ENCODE assay signal across 24 mouse cellular contexts in the genomic region with DNA sequence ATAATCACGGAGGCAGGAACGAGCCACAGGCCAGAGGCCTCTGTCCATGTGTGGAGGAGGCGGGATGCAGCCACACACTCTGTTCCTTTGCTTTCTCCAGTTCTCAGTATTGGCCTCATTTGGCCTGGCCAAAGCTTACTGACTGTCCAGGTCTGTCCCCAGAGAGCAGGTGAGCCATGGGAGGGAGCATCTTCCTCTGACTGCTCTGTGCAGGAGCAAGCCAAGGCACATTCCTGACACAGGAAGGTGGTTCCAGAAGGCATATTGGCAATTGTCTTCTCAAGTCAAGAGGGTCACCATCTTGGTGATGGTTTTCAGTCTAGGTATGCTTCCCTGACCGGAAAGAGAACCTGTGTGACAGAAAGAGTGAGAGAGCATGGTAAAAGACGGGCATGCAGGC.
"Had no signal": no experiment of that assay in that cellular context is flagged by ENCODE, and none has a peak within 500 bp of the region (broad histone marks: within the 10 kb centered on the region; RNA-seq: fewer than 3 reads in every experiment).

No protein-coding gene starts in this region.

- ATAC-seq: forebrain, postnatal 0 days; hindbrain, embryonic 16.5 days; inflammation-experienced regulatory T-cells, adult 6 months; intestine, embryonic 15.5 days; intestine, postnatal 0 days had no signal

- H3K4me1 ChIP-seq: hindbrain, embryonic 10.5 days; hindbrain, embryonic 12.5 days; intestine, embryonic 15.5 days; kidney, embryonic 15.5 days; limb, embryonic 10.5 days; limb, embryonic 12.5 days had no signal

- H3K9ac ChIP-seq: forebrain, postnatal 0 days; hindbrain, embryonic 12.5 days; hindbrain, embryonic 14.5 days; intestine, embryonic 15.5 days; kidney, embryonic 15.5 days; limb, embryonic 12.5 days; liver, embryonic 14.5 days had no signal

- H3K27me3 ChIP-seq: hindbrain, embryonic 12.5 days; intestine, embryonic 15.5 days; kidney, embryonic 15.5 days; limb, embryonic 12.5 days had no signal

- H3K4me2 ChIP-seq: heart, embryonic 11.5 days; hindbrain, embryonic 12.5 days; hindbrain, embryonic 14.5 days; intestine, embryonic 15.5 days; kidney, embryonic 15.5 days; limb, embryonic 12.5 days had no signal

- H3K27ac ChIP-seq: hindbrain, embryonic 10.5 days; hindbrain, embryonic 12.5 days; hindbrain, embryonic 14.5 days; intestine, embryonic 15.5 days; kidney, embryonic 15.5 days; layer of hippocampus, adult 2 months; left cerebral cortex, adult 2 months; limb, embryonic 10.5 days; limb, embryonic 12.5 days; liver, embryonic 14.5 days had no signal

- H3K9me3 ChIP-seq: hindbrain, embryonic 10.5 days; hindbrain, embryonic 12.5 days; intestine, embryonic 15.5 days; kidney, embryonic 15.5 days; limb, embryonic 10.5 days; limb, embryonic 12.5 days had no signal

- DNase-seq: forebrain, postnatal 0 days; gastrocnemius, postnatal 14 days; heart, adult 18-20 months; heart, postnatal 10 days; heart, postnatal 4 days; kidney, adult 2 months; kidney, adult 9 months; kidney, postnatal 10 days; kidney, postnatal 25 days; kidney, postnatal 4 days had no signal

- H3K4me3 ChIP-seq: hindbrain, embryonic 10.5 days; hindbrain, embryonic 12.5 days; intestine, embryonic 15.5 days; kidney, embryonic 15.5 days; layer of hippocampus, adult 2 months; left cerebral cortex, adult 2 months; limb, embryonic 10.5 days; limb, embryonic 12.5 days had no signal
